Mouse (Mus musculus) layer of hippocampus, adult 2 months (tissue): Measurements from ENCODE around the gene Tmem167b. TPM values are rescaled to one million over a fixed set of nuclear protein-coding genes. Genes with fewer than 3 reads are reported as not detected.

ENCODE experiments used
- DNase-seq, 2 experiments: peaks; one replicate each; pipeline ENCODE4 v3.0.0; 2022; ENCODE audit warnings: low spot score in 2 of 2
- H3K27ac ChIP-seq: fragments of 200-600 bp; 2 replicates; pipeline ENCODE4 v1.8.1; 2022
- H3K4me3 ChIP-seq: fragments of 200-600 bp; 2 replicates; pipeline ENCODE4 v1.8.1; 2022; ENCODE audit warnings: mild to moderate bottlenecking
- CTCF ChIP-seq: fragments of 200-600 bp; conservative IDR thresholded peaks from 2 replicates; pipeline ENCODE4 v1.8.1; 2022; ENCODE audit warnings: antibody characterized with exemption, mild to moderate bottlenecking, moderate library complexity
- total RNA-seq, 2 experiments: library from RNA; stranded (reverse); gene quantifications; 2 replicates each; pipeline ENCODE4 v1.2.3; 2021

Gene Tmem167b
- total RNA-seq, 2 experiments from 2014 or later, result 55.6 to 56.2 TPM

- Histone ChIP-seq H3K4me3 (no peak overlapping the region), H3K27ac (peak overlapping the region; percentile 86)
- no peak for TF ChIP-seq CTCF
- DNase-seq, result peak in 1 of 2 experiments; percentile 63
Measured at GRCm38 (mm10) chr3:108567990-108568877, 6.0 kb upstream of the Tmem167b start.

- TF ChIP-seq CTCF, result peak; percentile 85
- peak overlapping the region; percentile 96 for H3K27ac ChIP-seq
- peak overlapping the region; percentile 68 for H3K4me3 ChIP-seq
- peak; percentile 64 to 76 for DNase-seq
Measured at GRCm38 (mm10) chr3:108563309-108563708, 1.0 kb upstream of the Tmem167b start.

GRCm38 (mm10) chr3:108562777-108563271 is 558 bp upstream of the Tmem167b start:
- Histone ChIP-seq H3K27ac (peak overlapping the region; percentile 96), H3K4me3 (peak overlapping the region; percentile 68)
- TF ChIP-seq CTCF, result no peak
- DNase-seq, result peak in 1 of 2 experiments; percentile 13

GRCm38 (mm10) chr3:108557888-108558287 is 4.4 kb downstream of the Tmem167b start:
- DNase-seq, result peak in 1 of 2 experiments; percentile 35
- no peak overlapping the region for H3K4me3 ChIP-seq
- no peak for TF ChIP-seq CTCF
- peak overlapping the region; percentile 68 for H3K27ac ChIP-seq

- Histone ChIP-seq H3K27ac (peak overlapping the region; percentile 99), H3K4me3 (peak overlapping the region; percentile 80)
- DNase-seq, result peak; percentile 94 to 95
- peak; percentile 94 for TF ChIP-seq CTCF
Measured at GRCm38 (mm10) chr3:108554587-108555312, 7.5 kb downstream of the Tmem167b start.

GRCm38 (mm10) chr3:108554111-108554561 is 8.1 kb downstream of the Tmem167b start:
- TF ChIP-seq CTCF, result no peak
- Histone ChIP-seq H3K4me3 (peak overlapping the region; percentile 80), H3K27ac (peak overlapping the region; percentile 99)
- peak in 1 of 2 experiments; percentile 10 for DNase-seq

- DNase-seq, result no peak
- H3K4me3 ChIP-seq, result no peak overlapping the region
- H3K27ac ChIP-seq, result no peak overlapping the region
- TF ChIP-seq CTCF, result no peak
Measured at GRCm38 (mm10) chr3:108542299-108542698, 20.0 kb downstream of the Tmem167b start.

GRCm38 (mm10) chr3:108537303-108537702 is 25.0 kb downstream of the Tmem167b start:
- H3K27ac ChIP-seq, result peak overlapping the region; percentile 97
- peak; percentile 91 for TF ChIP-seq CTCF
- H3K4me3 ChIP-seq, result peak overlapping the region; percentile 59
- peak; percentile 91 to 92 for DNase-seq

GRCm38 (mm10) chr3:108536517-108537260 is 25.6 kb downstream of the Tmem167b start, which contains the start of gene 5330417C22Rik:
Gene 5330417C22Rik, minus strand, starts transcription at chr3:108536536.
- no peak for TF ChIP-seq CTCF
- DNase-seq, result peak; percentile 85 to 93
- Histone ChIP-seq H3K4me3 (peak within 1 kb of the TSS; percentile 59), H3K27ac (peak within 1 kb of the TSS; percentile 97)

GRCm38 (mm10) chr3:108535896-108536516 is 26.3 kb downstream of the Tmem167b start:
- TF ChIP-seq CTCF, result no peak
- H3K4me3 ChIP-seq, result peak overlapping the region; percentile 59
- peak overlapping the region; percentile 97 for H3K27ac ChIP-seq
- DNase-seq, result no peak

- DNase-seq, result no peak
- no peak within 1 kb of the TSS for H3K4me3 ChIP-seq
- H3K27ac ChIP-seq, result no peak within 1 kb of the TSS
- TF ChIP-seq CTCF, result no peak
Measured at GRCm38 (mm10) chr3:108533951-108534350, 28.3 kb downstream of the Tmem167b start, which contains the start of gene 1700013F07Rik. Gene 1700013F07Rik, plus strand, starts transcription at chr3:108534150.
